Mouse (Mus musculus): ENCODE results near the gene Prr22. TPM values are rescaled to one million over a fixed set of nuclear protein-coding genes. Genes with fewer than 3 reads are reported as not detected.

The Prr22 gene
- total RNA-seq, 2 experiments from 2014 or later: 0.27 to 0.42 TPM

DNA sequence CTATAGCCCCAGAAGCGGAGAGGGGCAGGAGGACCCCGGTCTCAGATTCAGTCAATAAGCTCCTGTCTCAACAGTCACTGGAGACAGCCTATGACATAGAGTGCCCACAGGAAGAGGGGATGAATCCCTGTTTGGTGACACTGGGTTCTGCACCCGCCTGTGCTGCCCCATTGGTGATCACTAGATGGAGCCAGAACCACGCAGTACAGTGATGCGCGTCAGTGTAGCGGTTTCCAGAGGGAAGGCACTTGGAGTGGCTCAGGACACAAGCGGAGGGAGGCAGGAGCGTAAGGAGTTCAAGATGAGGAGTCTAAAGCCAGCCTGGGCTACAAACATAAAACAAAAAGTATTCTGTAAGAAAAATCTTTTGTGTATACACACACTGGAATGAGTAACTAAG lies 38.5 kb downstream of the Prr22 start:
- peak; percentile 88 for DNase-seq

DNA sequence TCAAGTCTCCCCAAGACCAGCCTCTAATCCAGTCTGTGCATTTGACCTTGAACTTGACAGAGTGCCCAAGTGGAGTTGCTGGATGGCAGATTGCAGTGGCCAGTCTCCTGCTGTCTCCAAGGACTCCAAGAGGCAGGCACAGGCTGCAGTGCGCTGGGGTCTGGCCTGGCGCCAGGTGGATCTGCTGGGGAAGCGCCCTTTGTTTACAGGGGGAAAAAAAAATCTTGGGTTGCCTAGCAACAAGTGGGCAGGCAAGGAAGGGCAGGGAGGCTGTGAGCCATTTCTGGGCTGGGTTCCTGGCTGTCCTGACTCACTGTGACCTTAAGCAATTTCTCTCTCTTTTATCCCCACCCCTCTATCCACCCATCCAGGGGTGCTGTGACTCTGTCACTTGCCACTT lies 40.2 kb downstream of the Prr22 start:
- peak; percentile 97 for DNase-seq

DNA sequence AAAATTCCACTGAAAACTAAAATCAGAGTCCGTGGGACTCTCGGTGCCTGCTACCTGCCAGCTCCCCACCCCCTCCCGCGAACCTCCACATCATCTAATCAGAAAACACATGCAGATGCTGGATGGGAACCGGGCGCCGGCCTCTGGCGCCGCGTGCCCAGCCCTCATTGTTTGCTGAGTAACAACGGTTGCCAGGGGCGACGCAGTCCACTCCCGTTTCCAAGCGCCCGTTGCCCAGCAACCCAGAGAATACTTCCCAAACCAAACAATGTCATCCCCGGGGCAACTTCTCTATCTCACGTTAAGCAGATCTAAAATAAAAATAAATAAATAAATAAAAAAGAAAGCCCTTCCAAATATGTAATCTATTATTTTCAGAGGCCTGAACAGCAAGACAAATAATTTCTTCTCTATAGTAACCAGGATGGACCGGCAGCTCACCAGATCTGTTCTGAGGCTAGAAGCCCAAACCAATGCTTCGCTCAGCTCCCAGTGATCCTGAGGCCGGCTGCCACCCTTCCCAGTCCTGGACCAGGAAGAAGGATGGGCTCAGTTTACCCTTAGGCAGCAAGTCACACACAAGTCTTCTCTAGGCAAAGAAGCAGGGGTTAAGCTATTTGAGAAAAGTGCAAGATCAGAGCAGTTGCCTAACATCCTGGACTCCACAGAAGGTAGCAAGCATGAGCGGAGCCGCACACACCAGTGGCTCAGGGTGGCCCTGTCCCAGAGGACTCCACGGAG lies 44.4 kb downstream of the Prr22 start:
- peak; percentile 82 for DNase-seq

DNA sequence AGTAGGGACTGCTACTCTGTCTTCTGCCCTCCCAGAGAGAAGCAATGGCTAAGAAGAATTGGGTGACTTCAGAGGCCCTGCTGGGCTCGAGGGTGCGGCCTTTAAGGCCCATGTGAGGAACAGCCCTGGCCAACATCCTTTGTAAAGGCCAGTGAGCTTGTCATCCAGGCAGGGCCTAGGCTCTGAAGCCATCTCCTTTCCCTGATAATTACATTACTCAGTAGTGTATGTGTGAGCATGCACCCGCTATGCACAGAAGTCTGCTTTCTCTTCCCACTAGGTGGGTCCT lies 45.0 kb downstream of the Prr22 start:
- DNase-seq: no peak

DNA sequence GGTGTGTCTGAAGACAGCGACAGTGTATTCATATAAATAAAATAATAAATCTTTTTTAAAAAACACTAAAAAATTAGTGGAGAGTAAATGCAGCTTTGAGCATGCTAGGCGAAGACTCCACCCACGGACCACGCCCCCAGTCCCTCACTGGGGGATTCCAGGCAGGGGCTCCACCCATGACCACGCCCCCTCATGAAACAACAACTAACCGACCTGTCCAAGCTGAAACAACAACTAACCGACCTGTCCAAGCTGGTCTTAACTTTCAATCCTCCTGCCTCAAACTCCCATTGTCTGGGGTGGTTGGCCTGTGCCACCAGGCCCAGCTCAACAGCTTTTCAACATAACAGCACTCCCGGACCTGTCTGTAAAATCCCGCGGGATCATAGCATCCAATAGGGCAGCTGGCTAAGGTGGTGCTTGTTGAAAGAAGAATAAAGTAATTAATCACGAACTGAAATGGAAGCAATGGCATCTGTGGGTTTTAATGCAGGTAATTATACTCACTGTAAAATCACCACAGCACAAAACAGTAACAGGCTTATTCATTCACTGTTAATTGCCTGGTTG lies 48.1 kb downstream of the Prr22 start:
- DNase-seq: no peak

DNA sequence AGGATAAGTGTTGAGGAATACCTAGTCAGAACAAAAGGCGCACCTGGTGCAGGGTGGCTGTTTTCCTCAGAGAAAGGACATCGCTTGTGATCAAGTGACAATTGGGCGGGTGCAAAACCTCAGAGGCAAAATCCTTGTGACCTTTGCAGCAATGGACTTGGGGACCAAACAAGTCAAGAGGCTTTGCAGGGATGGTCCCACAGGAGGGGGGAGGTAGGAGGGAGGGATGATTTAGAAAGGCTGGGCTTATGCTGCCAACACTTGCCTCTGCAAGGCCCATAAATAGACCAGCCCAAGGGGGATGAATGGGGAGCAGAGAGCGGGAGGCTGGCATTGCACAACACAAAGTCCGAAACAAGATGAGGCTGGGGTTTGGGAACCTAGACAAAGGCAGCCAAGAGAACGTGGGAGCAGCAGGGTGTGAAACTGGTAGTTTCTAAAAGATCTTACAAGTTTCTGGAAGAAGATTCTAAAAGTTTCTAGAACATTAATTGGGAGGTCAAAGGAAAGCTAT lies 49.0 kb downstream of the Prr22 start:
- DNase-seq: no peak

DNA sequence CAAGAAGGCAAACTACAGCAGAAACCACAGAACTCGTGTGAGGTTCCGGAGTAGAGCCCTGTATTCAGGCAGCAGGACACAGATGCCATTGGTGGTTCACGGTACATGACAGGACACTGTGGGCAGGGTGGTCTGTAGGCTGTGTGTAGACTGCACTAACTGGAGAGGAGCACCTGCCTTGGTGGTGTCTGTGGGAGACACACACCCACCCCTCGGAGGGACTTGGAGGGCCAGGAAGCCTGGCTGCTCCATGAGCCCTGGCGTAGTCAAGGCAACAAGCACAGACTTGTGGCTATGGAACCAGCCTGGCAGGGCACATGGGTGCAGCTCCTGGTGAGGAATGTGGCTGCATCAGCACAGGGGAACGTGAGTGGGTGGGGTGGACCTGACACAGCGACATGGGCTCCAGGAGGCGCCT lies 49.7 kb downstream of the Prr22 start:
- DNase-seq: no peak

Other genes starting within 250 kb of the Prr22 start
- gene Gm20219, start 215.9 kb upstream of the Prr22 start, total RNA-seq (2021): under 1 TPM; 0.69 to 0.70 TPM
- gene Safb2, start 185.7 kb upstream of the Prr22 start, total RNA-seq (2021): 100 to 1,000 TPM in 1 of 2 experiments, 10 to 100 TPM in 1; 79.8 to 124 TPM
- 100 to 1,000 TPM in 1 of 2 experiments, 10 to 100 TPM in 1; 92.1 to 113 TPM for gene Safb, start 185.4 kb upstream of the Prr22 start, total RNA-seq (2021)
- 100 to 1,000 TPM; 468 to 485 TPM for gene 2410015M20Rik, start 160.5 kb upstream of the Prr22 start, total RNA-seq (2021)
- gene Rpl36, start 156.8 kb upstream of the Prr22 start, total RNA-seq (2021): 1,000 to 10,000 TPM; 1,095 to 1,101 TPM
- 100 to 1,000 TPM; 229 to 256 TPM for gene Lonp1, start 143.4 kb upstream of the Prr22 start, total RNA-seq (2021)
- gene Catsperd, start 142.1 kb upstream of the Prr22 start, total RNA-seq (2021): 1 to 10 TPM in 1 of 2 experiments, under 1 TPM in 1; 0.66 to 1.1 TPM
- gene Ranbp3, start 97.0 kb upstream of the Prr22 start, total RNA-seq (2021): 10 to 100 TPM; 56.6 to 62.0 TPM
- 100 to 1,000 TPM; 432 to 465 TPM for gene Ndufa11, start 52.5 kb upstream of the Prr22 start, total RNA-seq (2021)
- 10 to 100 TPM; 16.8 to 24.2 TPM for gene Vmac, start 52.2 kb upstream of the Prr22 start, total RNA-seq (2021)
- gene Nrtn, start 12.7 kb upstream of the Prr22 start, total RNA-seq (2021): 1 to 10 TPM; 5.9 to 6.3 TPM
- 10 to 100 TPM; 27.6 to 34.5 TPM for gene Dus3l, start 5.5 kb upstream of the Prr22 start, total RNA-seq (2021)
- gene Rfx2, start 60.8 kb downstream of the Prr22 start, total RNA-seq (2021): 1 to 10 TPM; 5.5 to 5.7 TPM
- under 1 TPM in 1 of 2 experiments, not detected in 1; 0.12 TPM for gene Acsbg2, start 104.2 kb downstream of the Prr22 start, total RNA-seq (2021)
- gene 1700061G19Rik, start 105.2 kb downstream of the Prr22 start, total RNA-seq (2021): 1 to 10 TPM; 1.2 to 2.6 TPM
- 10 to 100 TPM; 27.9 to 33.6 TPM for gene Mllt1, start 165.2 kb downstream of the Prr22 start, total RNA-seq (2021)
- not detected for gene Acer1, start 211.9 kb downstream of the Prr22 start, total RNA-seq (2021)
- gene Clpp, start 220.1 kb downstream of the Prr22 start, total RNA-seq (2021): 10 to 100 TPM; 95.9 TPM
- gene Alkbh7, start 227.1 kb downstream of the Prr22 start, total RNA-seq (2021): 10 to 100 TPM; 63.6 to 68.9 TPM
- gene Pspn, start 229.8 kb downstream of the Prr22 start, total RNA-seq (2021): under 1 TPM; 0.87 to 0.97 TPM
- gene Gtf2f1, start 241.0 kb downstream of the Prr22 start, total RNA-seq (2021): 10 to 100 TPM; 43.0 to 44.8 TPM
- under 1 TPM; 0.21 to 0.33 TPM for gene Gm17949, start 241.2 kb downstream of the Prr22 start, total RNA-seq (2021)

Data from adrenal gland, postnatal 10 days (tissue).